Mouse (Mus musculus): ENCODE data around the gene Bdnf. TPM values are rescaled to one million over a fixed set of nuclear protein-coding genes. Genes with fewer than 3 reads are reported as not detected.

Bdnf gene
- polyA plus RNA-seq, 1 experiment from 2014 or later = 0.74 TPM

GRCm38 (mm10) chr2:109748412-109748811 is 73.9 kb downstream of the Bdnf start:
- no peak overlapping the region for H3K9ac ChIP-seq
- ATAC-seq = no peak
- H3K27me3 ChIP-seq = no peaks in the 10 kb centered on the region
- no peak overlapping the region for H3K4me3 ChIP-seq
- peaks cover 7% of the 10 kb centered on the region for H3K4me1 ChIP-seq
- H3K36me3 ChIP-seq (ENCODE audit: poor library complexity, severe bottlenecking) = no peaks in the 10 kb centered on the region
- H3K9me3 ChIP-seq (replicated peaks) = no peaks in the 10 kb centered on the region
- no peak overlapping the region for H3K27ac ChIP-seq
- H3K4me2 ChIP-seq = no peak overlapping the region

- H3K4me1 ChIP-seq = peaks cover 3% of the 10 kb centered on the region
- no peaks in the 10 kb centered on the region for H3K9me3 ChIP-seq (replicated peaks)
- no peak for ATAC-seq
- no peak overlapping the region for H3K4me3 ChIP-seq
- no peaks in the 10 kb centered on the region for H3K36me3 ChIP-seq (ENCODE audit: poor library complexity, severe bottlenecking)
- no peak overlapping the region for H3K4me2 ChIP-seq
- no peak overlapping the region for H3K27ac ChIP-seq
- 85% methylated on average over 4 of the region's 4 CpGs for WGBS
- no peaks in the 10 kb centered on the region for H3K27me3 ChIP-seq
- H3K9ac ChIP-seq = no peak overlapping the region
Measured at GRCm38 (mm10) chr2:109748815-109749214, 74.3 kb downstream of the Bdnf start.

GRCm38 (mm10) chr2:109749964-109750363 is 75.5 kb downstream of the Bdnf start:
- H3K27ac ChIP-seq = no peak overlapping the region
- no peaks in the 10 kb centered on the region for H3K36me3 ChIP-seq (ENCODE audit: poor library complexity, severe bottlenecking)
- no peaks in the 10 kb centered on the region for H3K4me1 ChIP-seq
- no peak for ATAC-seq
- no peak overlapping the region for H3K4me3 ChIP-seq
- H3K9me3 ChIP-seq (replicated peaks) = no peaks in the 10 kb centered on the region
- no peaks in the 10 kb centered on the region for H3K27me3 ChIP-seq
- no peak overlapping the region for H3K4me2 ChIP-seq
- H3K9ac ChIP-seq = no peak overlapping the region

GRCm38 (mm10) chr2:109750484-109750883 is 76.0 kb downstream of the Bdnf start:
- Histone ChIP-seq H3K9me3 (replicated peaks) (no peaks in the 10 kb centered on the region), H3K4me1 (no peaks in the 10 kb centered on the region), H3K4me2 (no peak overlapping the region), H3K4me3 (no peak overlapping the region), H3K9ac (no peak overlapping the region), H3K27ac (no peak overlapping the region), H3K27me3 (no peaks in the 10 kb centered on the region), H3K36me3 (ENCODE audit: poor library complexity, severe bottlenecking) (no peaks in the 10 kb centered on the region)
- 68% methylated on average over 1 of the region's 1 CpGs for WGBS
- no peak for ATAC-seq

GRCm38 (mm10) chr2:109756305-109756704 is 81.8 kb downstream of the Bdnf start:
- H3K9me3 ChIP-seq (replicated peaks) = no peaks in the 10 kb centered on the region
- H3K36me3 ChIP-seq (ENCODE audit: poor library complexity, severe bottlenecking) = no peaks in the 10 kb centered on the region
- H3K27ac ChIP-seq = no peak overlapping the region
- no peak overlapping the region for H3K9ac ChIP-seq
- H3K4me1 ChIP-seq = no peaks in the 10 kb centered on the region
- no peak overlapping the region for H3K4me2 ChIP-seq
- no peak overlapping the region for H3K4me3 ChIP-seq
- 91% methylated on average over 2 of the region's 2 CpGs for WGBS
- no peaks in the 10 kb centered on the region for H3K27me3 ChIP-seq
- ATAC-seq = no peak

GRCm38 (mm10) chr2:109766772-109767171 is 92.3 kb downstream of the Bdnf start:
- Histone ChIP-seq H3K27ac (no peak overlapping the region), H3K4me1 (no peaks in the 10 kb centered on the region), H3K9ac (no peak overlapping the region), H3K36me3 (ENCODE audit: poor library complexity, severe bottlenecking) (no peaks in the 10 kb centered on the region), H3K4me2 (no peak overlapping the region), H3K27me3 (no peaks in the 10 kb centered on the region), H3K4me3 (no peak overlapping the region), H3K9me3 (replicated peaks) (no peaks in the 10 kb centered on the region)
- ATAC-seq = no peak
- 85% methylated on average over 2 of the region's 2 CpGs for WGBS

GRCm38 (mm10) chr2:109768814-109769213 is 94.3 kb downstream of the Bdnf start:
- WGBS = 87% methylated on average over 3 of the region's 3 CpGs
- H3K27ac ChIP-seq = no peak overlapping the region

GRCm38 (mm10) chr2:109776374-109776773 is 101.9 kb downstream of the Bdnf start:
- Histone ChIP-seq H3K36me3 (ENCODE audit: poor library complexity, severe bottlenecking) (no peaks in the 10 kb centered on the region), H3K4me3 (no peak overlapping the region), H3K4me1 (no peaks in the 10 kb centered on the region), H3K27me3 (no peaks in the 10 kb centered on the region), H3K9ac (no peak overlapping the region), H3K4me2 (no peak overlapping the region), H3K27ac (no peak overlapping the region), H3K9me3 (replicated peaks) (no peaks in the 10 kb centered on the region)
- no peak for ATAC-seq
- 69% methylated on average over 6 of the region's 6 CpGs for WGBS

More at GRCm38 (mm10) chr2:109768814-109769213, 94.3 kb downstream of the Bdnf start:
- Histone ChIP-seq H3K9ac (no peak overlapping the region), H3K27me3 (no peaks in the 10 kb centered on the region), H3K4me1 (no peaks in the 10 kb centered on the region), H3K4me3 (no peak overlapping the region), H3K4me2 (no peak overlapping the region), H3K9me3 (replicated peaks) (no peaks in the 10 kb centered on the region), H3K36me3 (ENCODE audit: poor library complexity, severe bottlenecking) (no peaks in the 10 kb centered on the region)
- no peak for ATAC-seq

Other genes starting within 250 kb of the Bdnf start
- gene Lin7c, start 216.2 kb downstream of the Bdnf start, polyA plus RNA-seq (2015; fragmentation: Nextera tagmentation; extraction: Ambion mirVana) = 139 and 151 TPM in 2 replicates
- 2.7 and 3.5 TPM in 2 replicates for gene Lgr4, start 242.9 kb downstream of the Bdnf start, polyA plus RNA-seq (2015; fragmentation: Nextera tagmentation; extraction: Ambion mirVana)